Mouse (Mus musculus): ENCODE data around the gene Rora. TPM values are rescaled to one million over a fixed set of nuclear protein-coding genes. Genes with fewer than 3 reads are reported as not detected.
A peak's percentile ranks its signal among the peaks of the same experiment; 100 is the strongest.

Gene Rora
- total RNA-seq, 2 experiments from 2014 or later, result 21.1 to 24.9 TPM

- intact Hi-C loops (cut with DNase I), result no loop called here
- DNase-seq, result no peak
Observed at GRCm38 (mm10) chr9:69258506-69258905, 604.9 kb downstream of the Rora start.

DNA sequence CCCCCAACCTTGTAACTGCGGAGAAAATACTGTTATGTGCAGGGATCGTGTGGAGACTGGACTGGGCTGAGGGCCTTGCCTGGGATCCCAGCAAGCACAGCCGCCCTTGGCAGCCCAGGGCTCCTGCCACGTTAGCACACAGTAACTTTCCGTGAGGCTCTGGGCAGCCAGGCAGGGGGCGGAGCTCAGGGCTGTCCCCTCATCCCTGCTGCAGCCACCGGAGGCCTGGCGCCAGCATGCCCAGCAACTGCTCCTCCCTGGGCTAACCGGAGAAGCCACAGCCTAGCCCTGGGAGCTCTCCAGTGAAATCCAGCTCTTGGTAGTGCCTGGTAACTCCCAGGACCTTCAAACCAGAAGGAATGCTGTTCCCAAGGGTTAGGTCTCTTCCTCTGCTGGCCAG, 605.8 kb downstream of the Rora start:
- peak; percentile 80 to 82 for DNase-seq
- intact Hi-C loops (cut with DNase I), result no loop called here

DNA sequence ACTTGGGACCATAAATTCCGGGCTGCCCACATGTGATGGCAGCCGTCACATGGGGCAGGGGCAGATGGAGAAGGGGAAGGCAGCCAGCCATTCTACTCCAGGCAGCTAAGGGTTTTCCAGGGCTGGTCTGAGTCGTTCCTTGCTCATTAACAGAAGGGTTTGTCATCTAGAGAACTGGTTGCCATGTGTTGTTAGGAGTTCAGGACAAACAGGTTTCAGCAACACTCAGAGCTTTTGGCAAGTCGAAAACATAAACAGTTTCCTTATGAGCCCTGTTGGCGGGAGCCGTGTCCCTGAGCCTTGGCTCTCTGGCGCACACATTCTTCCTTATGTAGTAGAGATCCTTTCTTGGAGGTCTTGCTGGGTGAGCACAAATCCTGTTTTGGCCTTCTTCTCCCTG, 611.6 kb downstream of the Rora start:
- intact Hi-C loops (cut with DNase I), result no loop called here
- no peak for DNase-seq

DNA sequence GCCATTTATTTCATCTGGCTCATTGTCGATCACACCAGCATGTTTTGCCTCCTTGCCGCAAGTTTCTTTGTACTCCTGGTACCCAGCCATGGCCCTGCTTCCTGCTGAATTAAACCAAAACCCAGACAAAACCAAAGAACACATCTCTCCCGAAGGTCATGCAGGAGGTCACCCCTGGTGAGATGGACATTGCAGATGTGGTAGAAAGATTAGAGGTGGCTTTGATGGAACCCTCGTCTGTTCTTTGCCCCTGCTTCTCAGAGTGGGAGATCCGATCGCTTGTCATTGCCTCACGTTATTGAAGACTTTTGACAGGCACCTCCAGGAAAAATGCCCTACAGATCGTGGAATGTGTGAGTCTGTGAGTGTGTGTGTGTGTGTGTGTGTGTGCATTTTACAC, 616.8 kb downstream of the Rora start:
- intact Hi-C loops (cut with DNase I), result no loop called here
- no peak for DNase-seq

DNA sequence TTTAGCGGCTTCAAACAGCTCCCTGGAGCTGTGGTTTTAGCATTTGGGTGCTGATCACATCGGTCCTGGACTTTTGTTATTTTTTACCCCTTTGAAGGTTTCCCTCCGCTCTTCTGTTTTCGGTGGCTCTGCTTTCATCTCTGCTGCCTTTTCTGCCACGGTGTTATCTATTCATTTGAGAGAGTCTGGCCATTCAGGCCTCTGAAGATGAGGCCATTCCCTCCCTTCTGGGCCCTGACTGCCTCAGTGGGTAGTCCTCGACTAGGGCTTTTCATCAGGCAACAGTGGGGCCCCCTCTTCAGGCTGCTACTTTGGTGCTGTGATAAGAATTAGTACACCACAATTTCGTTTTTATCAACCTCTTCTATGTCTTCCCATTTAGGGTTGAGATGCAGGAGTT, 617.3 kb downstream of the Rora start:
- intact Hi-C loops (cut with DNase I), result no loop called here
- DNase-seq, result no peak

DNA sequence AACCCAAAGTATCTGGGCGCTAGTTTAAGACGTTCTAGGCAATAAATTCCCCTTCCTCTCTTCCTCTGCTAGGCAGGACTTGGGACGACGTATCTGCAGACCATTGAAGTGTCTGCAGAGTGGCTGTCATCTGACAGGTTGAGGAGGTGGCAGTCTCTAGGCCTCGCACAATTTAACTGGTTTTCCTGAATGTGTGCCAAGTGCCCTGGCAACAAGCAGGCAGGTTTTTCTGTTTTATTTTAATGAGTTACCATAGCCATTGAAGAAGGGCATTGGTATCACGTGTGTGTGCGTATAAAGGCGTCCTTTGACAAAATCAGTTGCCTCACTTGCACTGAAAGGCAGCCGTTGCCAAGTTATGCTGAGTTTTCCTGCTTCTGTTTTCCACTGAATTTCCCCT, 619.3 kb downstream of the Rora start:
- intact Hi-C loops (cut with DNase I), result no loop called here
- peak; percentile 30 to 47 for DNase-seq

DNA sequence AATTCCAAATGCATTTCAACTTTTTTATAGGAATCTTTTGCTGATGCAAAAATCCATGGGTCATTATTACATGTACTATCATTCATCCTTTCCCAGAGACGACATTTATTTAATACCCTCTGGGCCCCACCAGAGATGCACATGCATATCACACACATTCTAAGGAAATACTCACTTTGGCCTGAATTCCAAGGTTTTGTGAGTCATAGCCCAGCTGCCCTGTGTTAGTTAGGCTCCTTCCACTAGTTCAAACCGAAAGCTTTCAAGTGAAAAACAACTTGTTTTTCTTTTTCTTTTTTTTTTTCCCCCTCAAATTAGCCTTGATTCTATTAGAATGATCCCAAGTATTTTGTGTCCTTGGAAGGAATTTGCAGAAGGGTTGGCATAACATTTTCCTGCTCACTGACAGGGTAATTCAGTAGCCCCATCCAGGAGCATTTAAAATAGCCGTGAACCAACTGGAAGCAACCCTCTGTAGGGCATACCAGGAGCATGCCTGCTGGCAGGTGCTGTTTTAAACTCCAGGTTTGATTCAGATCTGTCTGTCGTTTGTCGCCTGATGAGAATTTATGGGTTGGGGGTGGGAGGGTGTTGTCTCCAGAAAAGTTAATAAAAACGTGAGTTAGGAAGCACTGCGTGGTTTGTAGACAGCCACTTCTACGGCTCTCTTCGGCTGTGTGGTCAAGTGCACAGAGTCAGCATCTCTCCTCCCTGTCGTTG, 621.3 kb downstream of the Rora start:
- DNase-seq, result no peak
- intact Hi-C loops (cut with DNase I), result no loop called here

DNA sequence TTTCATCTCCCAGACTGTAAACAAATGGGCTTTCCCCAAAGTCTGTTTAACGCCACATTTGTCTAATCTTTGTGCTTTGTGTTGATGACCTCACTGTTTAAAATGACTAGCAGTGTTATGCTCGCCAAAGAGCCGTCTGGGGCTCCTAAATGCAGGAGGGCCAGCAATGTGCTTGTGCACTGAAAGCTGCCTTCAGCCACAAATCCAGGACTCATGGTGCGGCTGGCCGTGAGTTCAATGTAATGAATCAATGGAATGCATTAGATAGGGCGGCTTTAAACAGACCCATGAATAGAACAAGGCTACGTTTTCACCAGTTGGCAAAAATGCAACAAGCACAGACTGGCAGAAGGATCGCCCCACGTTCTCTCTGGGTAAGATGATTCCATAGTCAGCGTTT, 623.7 kb downstream of the Rora start:
- no peak for DNase-seq
- intact Hi-C loops (cut with DNase I), result no loop called here

GRCm38 (mm10) chr9:69285011-69285410, 631.4 kb downstream of the Rora start:
- no peak for DNase-seq
- intact Hi-C loops (cut with DNase I), result no loop called here

DNA sequence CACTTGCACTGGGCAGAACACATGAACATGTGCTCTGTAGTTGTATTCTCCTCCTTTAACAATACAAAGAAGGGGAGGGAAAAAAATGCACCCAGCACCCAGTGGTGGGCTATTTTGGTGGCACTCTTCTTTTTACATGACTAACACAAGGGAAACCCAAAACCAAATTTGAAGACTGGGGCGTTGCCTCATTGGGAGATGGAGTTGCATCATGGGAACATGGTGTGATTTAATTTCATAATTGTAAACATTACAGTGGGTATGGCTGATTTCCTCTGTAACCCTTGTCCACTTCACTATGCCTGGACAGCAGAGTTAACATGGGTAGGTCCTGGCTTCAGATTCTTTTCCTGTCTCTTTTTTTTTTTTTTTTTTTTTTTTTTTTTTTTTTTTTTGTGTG, 634.5 kb downstream of the Rora start:
- DNase-seq, result no peak
- intact Hi-C loops (cut with DNase I), result no loop called here

DNA sequence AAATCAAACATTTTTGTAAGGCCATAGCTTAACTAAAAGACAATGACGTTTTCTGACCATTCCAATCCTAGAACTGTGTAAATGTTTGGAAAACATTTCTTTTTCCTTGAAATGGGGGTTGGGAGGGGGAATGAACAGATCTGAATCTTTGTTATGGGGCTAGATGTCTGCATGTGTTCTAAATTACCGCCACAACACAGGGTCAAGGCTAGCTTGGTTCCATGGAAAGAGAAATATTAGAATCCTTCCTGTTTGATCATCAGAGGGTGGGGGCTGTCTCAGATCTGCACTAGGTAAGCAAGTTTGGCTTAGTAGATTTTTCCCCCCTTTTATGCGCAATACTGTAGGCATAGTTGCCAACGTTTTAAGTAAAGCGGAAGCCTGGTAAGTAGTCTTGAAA, 635.0 kb downstream of the Rora start:
- intact Hi-C loops (cut with DNase I), result no loop called here
- DNase-seq, result no peak

DNA sequence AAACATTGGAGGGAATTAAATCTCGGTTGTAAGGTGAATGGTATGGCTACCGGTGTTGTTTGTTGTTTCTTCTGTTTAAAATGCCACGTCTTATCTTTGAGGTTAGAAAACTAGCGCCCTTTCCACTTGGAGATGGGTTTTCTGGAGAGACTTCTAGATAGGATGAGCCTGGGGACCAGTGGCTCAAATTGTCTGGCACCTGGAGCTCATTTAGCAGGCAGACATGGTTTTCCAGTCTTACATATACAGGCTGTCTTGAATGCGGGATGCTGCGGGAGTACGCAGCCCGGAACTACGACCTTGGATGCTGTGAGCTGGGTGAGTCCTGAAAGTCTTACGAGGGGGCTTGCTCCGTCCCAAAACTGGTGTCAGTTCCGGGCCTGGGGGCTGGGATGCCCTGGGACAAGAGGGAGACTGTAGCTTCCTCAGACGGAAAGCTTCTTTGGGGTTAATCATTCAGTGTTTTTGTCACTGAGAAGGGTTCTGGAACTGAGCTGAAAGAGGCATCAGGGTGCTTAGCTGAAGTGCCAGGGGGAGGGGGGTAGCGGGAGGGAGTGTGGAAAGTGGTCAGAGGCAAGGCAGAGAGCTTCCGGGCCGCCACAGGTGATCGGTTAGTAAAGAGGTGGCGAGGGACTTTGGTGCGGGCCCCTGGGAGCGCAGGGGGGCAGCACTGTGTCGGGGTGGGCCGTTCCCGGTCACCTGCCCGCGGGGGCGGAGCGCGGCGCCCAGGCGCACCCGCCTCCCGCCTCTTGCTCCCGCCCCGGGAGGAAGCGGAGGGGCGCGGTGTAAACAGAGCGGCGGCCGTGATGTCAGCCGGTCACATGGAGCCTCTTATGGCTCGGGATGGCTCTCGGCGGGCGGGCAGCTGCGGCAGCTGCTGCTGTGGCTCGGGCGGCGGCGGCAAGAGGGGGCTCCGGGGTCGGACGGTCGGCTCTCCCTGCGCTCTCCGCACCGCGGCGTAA, 635.8 kb downstream of the Rora start:
- peak; percentile 88 to 92 for DNase-seq

GRCm38 (mm10) chr9:69290018-69290880, 636.7 kb downstream of the Rora start:
- DNase-seq, result peak; percentile 48 to 56
- intact Hi-C loops (cut with DNase I), result loop anchor here (2.0 to 10.0 kb wide), 3 partner anchors 175 to 1273 kb away; partner anchors contain the start of gene Rora

More for the DNA sequence above, 635.8 kb downstream of the Rora start:
- intact Hi-C loops (cut with DNase I), result loop anchor here (2.0 to 10.0 kb wide), 3 partner anchors 175 to 1273 kb away; partner anchors contain the start of gene Rora

- DNase-seq, result peak; percentile 44 to 60
- intact Hi-C loops (cut with DNase I), result loop anchor here (2.0 to 10.0 kb wide), 3 partner anchors 176 to 1274 kb away; partner anchors contain the start of gene Rora
Observed at GRCm38 (mm10) chr9:69290881-69291450, 637.4 kb downstream of the Rora start.

- DNase-seq, result no peak
- intact Hi-C loops (cut with DNase I), result loop anchor here (2.0 to 10.0 kb wide), 3 partner anchors 177 to 1275 kb away; partner anchors contain the start of gene Rora
Observed at GRCm38 (mm10) chr9:69291451-69291850, 637.9 kb downstream of the Rora start.

- intact Hi-C loops (cut with DNase I), result loop anchor here (10.0 kb wide), 1 partner anchor 638 kb away; the partner anchor contains the start of gene Rora
- no peak for DNase-seq
Observed at GRCm38 (mm10) chr9:69292353-69292752, 638.8 kb downstream of the Rora start.

GRCm38 (mm10) chr9:69292776-69293687, 639.4 kb downstream of the Rora start:
- DNase-seq, result no peak
- intact Hi-C loops (cut with DNase I), result loop anchor here (10.0 kb wide), 1 partner anchor 638 kb away; the partner anchor contains the start of gene Rora

DNA sequence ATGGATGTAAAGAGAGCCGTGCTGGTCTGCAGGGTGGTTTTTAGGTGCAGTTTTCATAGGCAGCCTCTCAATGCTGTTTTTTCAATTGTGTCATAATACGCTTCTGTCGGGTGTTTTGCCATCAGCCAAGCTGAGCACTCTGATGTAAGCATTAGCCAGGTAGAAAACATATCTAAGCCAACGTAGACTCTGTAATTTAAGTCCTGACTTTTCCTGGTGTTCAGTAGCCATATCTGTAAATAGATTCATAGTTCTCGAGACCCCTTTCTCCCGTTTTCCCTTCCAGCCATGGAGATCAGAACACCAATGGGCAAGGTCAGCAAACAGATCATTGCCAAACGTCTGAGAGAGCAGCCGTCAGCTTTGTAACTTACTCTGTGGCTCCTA, 640.1 kb downstream of the Rora start:
- intact Hi-C loops (cut with DNase I), result loop anchor here (2.0 to 10.0 kb wide), 2 partner anchors 169 to 639 kb away; partner anchors contain the start of gene Rora
- DNase-seq, result no peak

DNA sequence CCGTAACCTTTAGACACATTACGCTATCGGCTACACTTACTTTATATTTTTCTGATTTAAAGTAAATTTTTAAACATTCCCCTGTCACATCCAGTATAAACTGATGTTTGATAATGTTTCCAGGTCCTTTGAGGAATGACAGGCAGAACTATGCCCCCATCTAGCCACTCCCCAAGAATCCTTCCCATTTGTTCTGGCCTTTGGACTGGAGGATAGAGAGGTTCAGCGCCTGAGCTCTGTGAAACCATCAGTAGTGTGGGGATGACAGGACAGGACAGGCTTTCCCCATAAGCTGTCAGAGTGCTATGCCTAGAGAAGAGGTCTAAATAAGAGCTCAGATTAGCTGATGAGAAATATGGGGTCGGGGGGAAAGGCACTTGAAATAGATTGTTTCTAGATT, 640.8 kb downstream of the Rora start:
- intact Hi-C loops (cut with DNase I), result loop anchor here (2.0 to 10.0 kb wide), 2 partner anchors 170 to 640 kb away; partner anchors contain the start of gene Rora
- DNase-seq, result no peak
